Mouse (Mus musculus) embryonic fibroblast, embryonic 13.5 days (primary cell): Measurements from ENCODE around the gene Vcam1.

Experiments
- CTCF ChIP-seq: IDR thresholded peaks from 2 replicates; pipeline ENCODE4 v1.5.1; 2011; ENCODE audit warnings: mild to moderate bottlenecking, control low read depth, low read length, moderate library complexity, borderline replicate concordance; ENCODE audit not compliant: insufficient read depth
- POLR2A ChIP-seq: IDR thresholded peaks from 2 replicates; pipeline ENCODE4 v1.6.1; 2011; ENCODE audit warnings: low read depth, mild to moderate bottlenecking, control low read depth, low read length, moderate library complexity

- TF ChIP-seq CTCF (no peak), POLR2A (no peak)
These were observed 8.5 kb downstream of the Vcam1 start for GRCm38 (mm10) chr3:116121026-116121425.
